Mouse (Mus musculus): ENCODE data around the gene Ints11.

- no peak for TF ChIP-seq USF1 (IDR thresholded peaks at IDR 0.05; ENCODE audit: low read depth)
- TF ChIP-seq CTCF (IDR thresholded peaks at IDR 0.05; ENCODE audit: control insufficient read depth, insufficient read depth, insufficient read length): no peak
- TF ChIP-seq MYOD1 (IDR thresholded peaks at IDR 0.05; ENCODE audit: control insufficient read depth, insufficient read length, low read depth): no peak
- no peak for TF ChIP-seq MYOG (IDR thresholded peaks at IDR 0.05; ENCODE audit: control insufficient read depth, extremely low read depth, insufficient read length)
- TF ChIP-seq MAX (IDR thresholded peaks at IDR 0.05): no peak
Observed at GRCm38 (mm10) chr4:155892017-155892416, 22.7 kb downstream of the Ints11 start.
